Mouse (Mus musculus) cerebellum, adult 9-10 months (tissue): ENCODE data around the gene Gm11562.
"Not testable (repeated sequence)": the region's sequence is repeated elsewhere in the genome, so short reads cannot be mapped to it uniquely, and the experiment has no call there.

Experiments used
- DNase-seq: peaks from one replicate; pipeline ENCODE4 v3.0.0; 2022

Gene Gm11562

GRCm38 (mm10) chr11:99620335-99620734, at the start of gene Gm11562:
Gene Gm11562 (minus strand): TSS chr11:99620435.
- DNase-seq: no peak

GRCm38 (mm10) chr11:99665860-99666259, 45.6 kb upstream of the Gm11562 start, which contains the start of gene Krtap4-6:
Gene Krtap4-6 (minus strand): TSS chr11:99665960.
- DNase-seq: no peak

GRCm38 (mm10) chr11:99662802-99663201, 42.6 kb upstream of the Gm11562 start:
- no peak for DNase-seq

- no peak for DNase-seq
These were observed 39.0 kb upstream of the Gm11562 start for GRCm38 (mm10) chr11:99659256-99659655.

GRCm38 (mm10) chr11:99658467-99659010, 38.3 kb upstream of the Gm11562 start, which contains the start of gene Gm11563:
Gene Gm11563 (minus strand): TSS chr11:99658960.
- not testable (repeated sequence) for DNase-seq

GRCm38 (mm10) chr11:99657051-99657450, 36.8 kb upstream of the Gm11562 start:
- DNase-seq: no peak

GRCm38 (mm10) chr11:99650136-99650535, 29.9 kb upstream of the Gm11562 start, which contains the start of gene Gm11555:
Gene Gm11555 (minus strand): TSS chr11:99650236.
- DNase-seq: no peak

- no peak for DNase-seq
These were observed 26.2 kb upstream of the Gm11562 start for GRCm38 (mm10) chr11:99646444-99646843.

- no peak for DNase-seq
These were observed 24.1 kb upstream of the Gm11562 start for GRCm38 (mm10) chr11:99644351-99644750.

GRCm38 (mm10) chr11:99643635-99644139, 23.5 kb upstream of the Gm11562 start, which contains the start of gene Krtap4-7:
Gene Krtap4-7 (minus strand): TSS chr11:99644089.
- DNase-seq: not testable (repeated sequence)

- no peak for DNase-seq
These were observed 20.7 kb upstream of the Gm11562 start for GRCm38 (mm10) chr11:99640926-99641325.

GRCm38 (mm10) chr11:99637086-99637485, 16.9 kb upstream of the Gm11562 start:
- no peak for DNase-seq

GRCm38 (mm10) chr11:99634653-99635134, 14.5 kb upstream of the Gm11562 start, which contains the start of gene Krtap4-2:
Gene Krtap4-2 (minus strand): TSS chr11:99635084.
- DNase-seq: no peak

GRCm38 (mm10) chr11:99633293-99633692, 13.1 kb upstream of the Gm11562 start:
- DNase-seq: no peak

GRCm38 (mm10) chr11:99630890-99631289, 10.7 kb upstream of the Gm11562 start:
- DNase-seq: no peak

- DNase-seq: no peak
These were observed 7.9 kb upstream of the Gm11562 start, which contains the start of gene Krtap4-1 for GRCm38 (mm10) chr11:99628138-99628537. Gene Krtap4-1 (minus strand): TSS chr11:99628238.

- no peak for DNase-seq
These were observed 5.4 kb downstream of the Gm11562 start, which contains the start of gene Krtap2-4 for GRCm38 (mm10) chr11:99614796-99615363. Gene Krtap2-4 (minus strand): TSS chr11:99614846.

- not testable (repeated sequence) for DNase-seq
These were observed 10.1 kb downstream of the Gm11562 start, which contains the start of gene Gm11937 for GRCm38 (mm10) chr11:99610089-99610488. Gene Gm11937 (minus strand): TSS chr11:99610189.

- peak; percentile 64 for DNase-seq
These were observed 11.1 kb downstream of the Gm11562 start for GRCm38 (mm10) chr11:99609126-99609525.

GRCm38 (mm10) chr11:99603208-99603607, 17.0 kb downstream of the Gm11562 start, which contains the start of gene Gm11938:
Gene Gm11938 (minus strand): TSS chr11:99603308.
- not testable (repeated sequence) for DNase-seq

GRCm38 (mm10) chr11:99597742-99598141, 22.5 kb downstream of the Gm11562 start, which contains the start of gene Krtap9-3:
Gene Krtap9-3 (minus strand): TSS chr11:99598105.
- DNase-seq: not testable (repeated sequence)

- DNase-seq: no peak
These were observed 29.3 kb downstream of the Gm11562 start, which contains the start of gene Krtap1-3 for GRCm38 (mm10) chr11:99590981-99591380. Gene Krtap1-3 (minus strand): TSS chr11:99591339.

- no peak for DNase-seq
These were observed 35.1 kb downstream of the Gm11562 start for GRCm38 (mm10) chr11:99585096-99585495.
